Mouse (Mus musculus) stomach, embryonic 15.5 days (tissue): ENCODE data around the gene Plb1. TPM values are rescaled to one million over a fixed set of nuclear protein-coding genes. Genes with fewer than 3 reads are reported as not detected.

Experiments
- polyA plus RNA-seq: library from polyadenylated mRNA; unstranded; fragments of >200 nt; fragmentation: Nextera tagmentation; extraction: Ambion mirVana; gene quantifications from 2 replicates; pipeline ENCODE4 v1.2.1, GENCODE M21; 2015

Gene Plb1
- polyA plus RNA-seq, 1 experiment from 2014 or later = 0.98 TPM

Other genes starting within 250 kb of the Plb1 start
- 11.4 and 11.5 TPM in 2 replicates for gene Fosl2, start 96.9 kb upstream of the Plb1 start, polyA plus RNA-seq
- 234 and 253 TPM in 2 replicates for gene Ppp1cb, start 226.1 kb downstream of the Plb1 start, polyA plus RNA-seq